Comparison of ENCODE assay signal across 8 mouse cellular contexts in the genomic region with DNA sequence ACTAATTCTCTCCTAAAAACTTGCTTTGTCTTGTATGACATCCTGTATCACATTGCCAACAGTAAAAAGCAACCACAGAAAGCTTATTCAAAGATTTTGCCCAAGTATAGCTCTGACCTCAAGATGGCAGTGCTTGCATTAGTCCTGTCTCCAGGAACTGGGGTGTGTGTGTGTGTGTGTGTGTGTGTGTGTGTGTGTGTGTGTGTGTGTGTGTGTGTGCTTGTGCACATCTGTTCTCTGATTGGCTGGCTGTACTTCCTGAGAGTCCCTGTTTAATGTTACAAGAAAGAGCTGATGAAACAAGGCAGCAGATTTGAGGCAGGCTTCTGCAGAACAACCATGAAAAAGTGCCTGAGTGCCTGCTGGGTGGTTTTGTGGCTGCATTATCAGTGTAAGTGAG.
A peak's percentile ranks its signal among the peaks of the same experiment; 100 is the strongest.
DNase-seq lines count a peak whose midpoint lies in the region; ATAC-seq and TF ChIP-seq lines count a peak whose summit lies in the region.
"Not testable (repeated sequence)": the region's sequence is repeated elsewhere in the genome, so short reads cannot be mapped to it uniquely, and the experiment has no call there.

No protein-coding gene starts in this region.

- peak; percentile 46 for TF ChIP-seq CTCF in stomach, postnatal 0 days (IDR thresholded peaks at IDR 0.05; ENCODE audit: low read depth)

- not testable (repeated sequence) for ATAC-seq in stomach, postnatal 0 days (ENCODE audit: low FRiP score, low TSS enrichment)

- not testable (repeated sequence) for H3K27ac ChIP-seq in embryonic facial prominence, embryonic 10.5 days (replicated peaks); stomach, postnatal 0 days (replicated peaks)

- H3K4me1 ChIP-seq in embryonic facial prominence, embryonic 10.5 days; stomach, postnatal 0 days (replicated peaks; ENCODE audit: control insufficient read depth, insufficient read depth): not testable (repeated sequence)

- H3K9ac ChIP-seq in stomach, postnatal 0 days (ENCODE audit: low read length): not testable (repeated sequence)

- H3K9me3 ChIP-seq in embryonic facial prominence, embryonic 10.5 days; stomach, postnatal 0 days (ENCODE audit: control insufficient read depth, low read length): not testable (repeated sequence)

- H3K4me2 ChIP-seq in stomach, postnatal 0 days (replicated peaks; ENCODE audit: low read depth): not testable (repeated sequence)

- peak; percentile 61 for DNase-seq in 416B (ENCODE audit: low read depth)
- peak; percentile 75 for DNase-seq in T-cell, adult 2 months (ENCODE audit: low spot score)
- DNase-seq in embryonic facial prominence, embryonic 10.5 days (ENCODE audit: low spot score): peak; percentile 29
- peak; percentile 3 for DNase-seq in heart, postnatal 4 days
- DNase-seq in kidney, postnatal 14 days: peak; percentile 2
- DNase-seq in lung, postnatal 25 days (ENCODE audit: low spot score): peak; percentile 0
- DNase-seq in stomach, postnatal 0 days (ENCODE audit: low spot score): peak; percentile 15
- DNase-seq in thymus, postnatal 25 days: peak; percentile 61

- not testable (repeated sequence) for H3K27me3 ChIP-seq in embryonic facial prominence, embryonic 10.5 days (replicated peaks; ENCODE audit: low read depth, poor library complexity, severe bottlenecking); stomach, postnatal 0 days (ENCODE audit: control insufficient read depth, insufficient read depth, low read length)

- not testable (repeated sequence) for H3K36me3 ChIP-seq in embryonic facial prominence, embryonic 10.5 days (replicated peaks); stomach, postnatal 0 days (ENCODE audit: control insufficient read depth, insufficient read depth, low read length)

- not testable (repeated sequence) for TF ChIP-seq EP300 in stomach, postnatal 0 days (optimal IDR thresholded peaks at IDR 0.05)

- H3K4me3 ChIP-seq in embryonic facial prominence, embryonic 10.5 days; stomach, postnatal 0 days (ENCODE audit: low read depth, low read length): not testable (repeated sequence)

Comparison
In these comparisons a context has a peak if more than half of its experiments do, and no peak if none do; other contexts are left out.
1. DNase-seq: peak in every context shown above with its lines; median percentile 75 in T-cell, adult 2 months; 61 in 416B; 61 in thymus, postnatal 25 days; 29 in embryonic facial prominence, embryonic 10.5 days; 15 in stomach, postnatal 0 days; 3 in heart, postnatal 4 days; 2 in kidney, postnatal 14 days; 0 in lung, postnatal 25 days.